Mouse (Mus musculus): ENCODE data around the gene Gm20721.
"Not testable (repeated sequence)": the region's sequence is repeated elsewhere in the genome, so short reads cannot be mapped to it uniquely, and the experiment has no call there.

DNA sequence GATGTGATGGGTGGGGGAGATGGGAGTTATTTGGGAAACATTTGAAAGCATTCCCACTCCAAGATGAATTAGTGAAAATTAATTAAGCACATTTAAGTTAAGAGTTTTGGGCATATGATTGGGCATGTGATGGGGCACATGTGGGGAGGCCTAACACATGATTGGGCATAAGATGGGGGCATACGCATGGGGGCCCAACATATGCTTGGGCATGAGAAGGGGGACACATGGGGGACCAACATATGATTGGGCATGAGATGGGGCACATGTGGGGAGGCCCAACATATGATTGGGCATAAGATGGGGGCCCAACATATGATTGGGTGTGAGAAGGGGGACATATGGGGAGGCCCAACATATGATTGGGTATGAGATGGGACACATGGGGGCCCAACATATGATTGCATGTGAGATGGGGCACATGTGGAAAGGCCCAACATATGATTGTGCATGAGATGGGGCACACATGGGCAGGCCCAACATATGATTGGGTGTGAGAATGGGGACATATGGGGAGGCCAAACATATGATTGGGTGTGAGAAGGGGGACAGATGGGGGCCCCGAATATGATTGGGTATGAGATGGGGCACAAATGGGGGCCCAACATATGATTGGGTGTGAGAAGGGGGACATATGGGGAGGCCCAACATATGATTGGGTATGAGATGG lies 622 bp upstream of the Gm20721 start:
- not testable (repeated sequence) for TF ChIP-seq CTCF (conservative IDR thresholded peaks at IDR 0.05; ENCODE audit: low read length); POU5F1 (IDR thresholded peaks at IDR 0.05; ENCODE audit: borderline replicate concordance, low read length); NANOG (IDR thresholded peaks at IDR 0.05; ENCODE audit: borderline replicate concordance, low read length)

Data from E14TG2a.4 (cell line).